Comparison of ENCODE assay signal across 13 mouse cellular contexts in genomic region chr9:75609505-75609904, GRCm38 (mm10). TPM values are rescaled to one million over a fixed set of nuclear protein-coding genes. Genes with fewer than 3 reads are reported as not detected.
DNase-seq lines count a peak whose midpoint lies in the region; ATAC-seq and TF ChIP-seq lines count a peak whose summit lies in the region.
"Had no signal": no experiment of that assay in that cellular context is flagged by ENCODE, and none has a peak within 500 bp of the region (broad histone marks: within the 10 kb centered on the region; RNA-seq: fewer than 3 reads in every experiment).

No protein-coding gene starts in this region.

- DNase-seq in cerebellum, postnatal 25 days, result peak; percentile 23 to 40
- DNase-seq in cerebellum, adult 11 months, result no peak
- no peak for DNase-seq in stomach, postnatal 0 days (ENCODE audit: low spot score)
- DNase-seq in adrenal gland, postnatal 14 days, result no peak
- no peak for DNase-seq in adrenal gland, adult 18-20 months (ENCODE audit: low spot score in 2 of 2)
- no peak for DNase-seq in heart, postnatal 36 days
- DNase-seq: heart, adult 2 months; spleen, adult 18-20 months; thymus, postnatal 25 days had no signal

- no peak overlapping the region for H3K4me3 ChIP-seq in stomach, embryonic 15.5 days (replicated peaks)
- H3K4me3 ChIP-seq in stomach, postnatal 0 days (ENCODE audit: low read depth, low read length), result no peak overlapping the region
- no peak overlapping the region for H3K4me3 ChIP-seq in limb, embryonic 13.5 days

- H3K36me3 ChIP-seq in stomach, embryonic 15.5 days, result no peaks in the 10 kb centered on the region
- no peaks in the 10 kb centered on the region for H3K36me3 ChIP-seq in stomach, postnatal 0 days (ENCODE audit: control insufficient read depth, insufficient read depth, low read length)
- peaks cover 2% of the 10 kb centered on the region; the same call in 1 of the 2 replicates for H3K36me3 ChIP-seq in limb, embryonic 13.5 days
- H3K36me3 ChIP-seq: intestine, embryonic 15.5 days had no signal

- H3K27ac ChIP-seq in stomach, embryonic 15.5 days, result no peak overlapping the region
- no peak overlapping the region for H3K27ac ChIP-seq in stomach, postnatal 0 days (replicated peaks)
- no peak overlapping the region for H3K27ac ChIP-seq in limb, embryonic 13.5 days
- H3K27ac ChIP-seq: heart, adult 2 months; intestine, embryonic 15.5 days had no signal

- WGBS in stomach, embryonic 15.5 days, result 68% methylated on average over 1 of the region's 1 CpGs
- WGBS in stomach, postnatal 0 days, result 71% methylated on average over 1 of the region's 1 CpGs
- WGBS in limb, embryonic 13.5 days, result 50% methylated on average over 1 of the region's 1 CpGs

- intact Hi-C loops in heart, postnatal 36 days (cut with DNase I), result no loop called here

- peaks cover 10% of the 10 kb centered on the region; the same call in 1 of the 2 replicates for H3K27me3 ChIP-seq in stomach, embryonic 15.5 days (replicated peaks)
- no peaks in the 10 kb centered on the region for H3K27me3 ChIP-seq in stomach, postnatal 0 days (ENCODE audit: control insufficient read depth, insufficient read depth, low read length)
- H3K27me3 ChIP-seq in limb, embryonic 13.5 days, result 0 out of 2 replicates have a peak, but pooled peaks cover 5% of the 10 kb centered on the region
- H3K27me3 ChIP-seq: intestine, embryonic 15.5 days had no signal

- no peaks in the 10 kb centered on the region for H3K9me3 ChIP-seq in stomach, embryonic 15.5 days
- H3K9me3 ChIP-seq in stomach, postnatal 0 days (ENCODE audit: control insufficient read depth, low read length), result no peaks in the 10 kb centered on the region
- H3K9me3 ChIP-seq in limb, embryonic 13.5 days, result no peaks in the 10 kb centered on the region
- H3K9me3 ChIP-seq: intestine, embryonic 15.5 days had no signal

- no peak; the same call in 1 of the 2 replicates for ATAC-seq in stomach, embryonic 15.5 days (ENCODE audit: insufficient read depth, low FRiP score, low read depth)
- no peak for ATAC-seq in stomach, postnatal 0 days (ENCODE audit: low FRiP score, low TSS enrichment)
- no peak for ATAC-seq in limb, embryonic 13.5 days (ENCODE audit: low FRiP score, low read depth)
- ATAC-seq: intestine, embryonic 15.5 days had no signal

- H3K4me1 ChIP-seq in stomach, embryonic 15.5 days, result peaks cover 2% of the 10 kb centered on the region; the same call in 1 of the 2 replicates
- H3K4me1 ChIP-seq in stomach, postnatal 0 days (replicated peaks; ENCODE audit: control insufficient read depth, insufficient read depth), result no peaks in the 10 kb centered on the region; the same call in 1 of the 2 replicates
- peaks cover 3% of the 10 kb centered on the region; the same call in 1 of the 2 replicates for H3K4me1 ChIP-seq in limb, embryonic 13.5 days
- H3K4me1 ChIP-seq: intestine, embryonic 15.5 days had no signal

- TF ChIP-seq CTCF in stomach, postnatal 0 days (IDR thresholded peaks at IDR 0.05; ENCODE audit: low read depth), result no peak

- H3K9ac ChIP-seq in stomach, embryonic 15.5 days, result no peak overlapping the region
- H3K9ac ChIP-seq in stomach, postnatal 0 days (ENCODE audit: low read length), result no peak overlapping the region
- no peak overlapping the region for H3K9ac ChIP-seq in limb, embryonic 13.5 days
- H3K9ac ChIP-seq: intestine, embryonic 15.5 days had no signal

- no peak for TF ChIP-seq EP300 in stomach, postnatal 0 days (optimal IDR thresholded peaks at IDR 0.05)

- H3K4me2 ChIP-seq in stomach, embryonic 15.5 days, result peak overlapping the region; percentile 98; the same call in 1 of the 2 replicates
- no peak overlapping the region for H3K4me2 ChIP-seq in stomach, postnatal 0 days (replicated peaks; ENCODE audit: low read depth)
- 0 out of 2 replicates have a peak overlapping the region, but pooled peaks have one; percentile 88 for H3K4me2 ChIP-seq in limb, embryonic 13.5 days (replicated peaks)

RNA-seq across cellular contexts. Expression of gene Tmod2, which starts 1.6 kb away (rescaled TPM):
- polyA plus RNA-seq in stomach, embryonic 15.5 days (2015; fragmentation: Nextera tagmentation; extraction: Ambion mirVana), result 18.1 and 19.9 TPM in 2 replicates
- polyA plus RNA-seq in stomach, postnatal 0 days (2015; fragmentation: Nextera tagmentation; extraction: Ambion mirVana), result 11.3 and 11.9 TPM in 2 replicates
- polyA plus RNA-seq in limb, embryonic 13.5 days (2015; fragmentation: Nextera tagmentation; extraction: Ambion mirVana), result 26.5 and 27.7 TPM in 2 replicates
- total RNA-seq in adrenal gland, postnatal 14 days (2021), result 15.7 and 20.2 TPM in 2 replicates
- 10 to 100 TPM; 11.3 to 13.4 TPM for total RNA-seq in adrenal gland, adult 18-20 months (2021)
- 1 to 10 TPM; 3.8 to 4.8 TPM for total RNA-seq in heart, postnatal 36 days (2021)
- total RNA-seq: MEL had no signal

RNA-seq across cellular contexts. Expression of gene Lysmd2, which starts 16.0 kb away (rescaled TPM):
- 28.3 and 29.1 TPM in 2 replicates for polyA plus RNA-seq in stomach, embryonic 15.5 days (2015; fragmentation: Nextera tagmentation; extraction: Ambion mirVana)
- polyA plus RNA-seq in stomach, postnatal 0 days (2015; fragmentation: Nextera tagmentation; extraction: Ambion mirVana), result 30.3 and 32.2 TPM in 2 replicates
- polyA plus RNA-seq in limb, embryonic 13.5 days (2015; fragmentation: Nextera tagmentation; extraction: Ambion mirVana), result 36.7 and 38.3 TPM in 2 replicates
- total RNA-seq in adrenal gland, postnatal 14 days (2021), result 18.8 and 20.5 TPM in 2 replicates
- total RNA-seq in adrenal gland, adult 18-20 months (2021), result 10 to 100 TPM; 11.5 to 12.9 TPM
- total RNA-seq in heart, postnatal 36 days (2021), result 1 to 10 TPM; 7.6 to 10.0 TPM
- total RNA-seq: MEL had no signal

RNA-seq across cellular contexts. Expression of gene Tmod3, which starts 50.0 kb away (rescaled TPM):
- 138 and 153 TPM in 2 replicates for polyA plus RNA-seq in stomach, embryonic 15.5 days (2015; fragmentation: Nextera tagmentation; extraction: Ambion mirVana)
- polyA plus RNA-seq in stomach, postnatal 0 days (2015; fragmentation: Nextera tagmentation; extraction: Ambion mirVana), result 109 and 111 TPM in 2 replicates
- 105 and 111 TPM in 2 replicates for polyA plus RNA-seq in limb, embryonic 13.5 days (2015; fragmentation: Nextera tagmentation; extraction: Ambion mirVana)
- total RNA-seq in adrenal gland, postnatal 14 days (2021), result 73.6 and 85.1 TPM in 2 replicates
- total RNA-seq in adrenal gland, adult 18-20 months (2021), result 10 to 100 TPM; 57.4 to 60.2 TPM
- 10 to 100 TPM; 65.4 to 68.9 TPM for total RNA-seq in heart, postnatal 36 days (2021)

Comparison
In these comparisons a context has a peak if more than half of its experiments do, and no peak if none do; other contexts are left out.
1. DNase-seq: peak in cerebellum, postnatal 25 days (2 of 2); none in cerebellum, adult 11 months (single experiment), stomach, postnatal 0 days (single experiment), adrenal gland, postnatal 14 days (single experiment), adrenal gland, adult 18-20 months (0 of 2) and heart, postnatal 36 days (0 of 2).